Mouse (Mus musculus): ENCODE measurements around the gene Hdgfl2.

DNA sequence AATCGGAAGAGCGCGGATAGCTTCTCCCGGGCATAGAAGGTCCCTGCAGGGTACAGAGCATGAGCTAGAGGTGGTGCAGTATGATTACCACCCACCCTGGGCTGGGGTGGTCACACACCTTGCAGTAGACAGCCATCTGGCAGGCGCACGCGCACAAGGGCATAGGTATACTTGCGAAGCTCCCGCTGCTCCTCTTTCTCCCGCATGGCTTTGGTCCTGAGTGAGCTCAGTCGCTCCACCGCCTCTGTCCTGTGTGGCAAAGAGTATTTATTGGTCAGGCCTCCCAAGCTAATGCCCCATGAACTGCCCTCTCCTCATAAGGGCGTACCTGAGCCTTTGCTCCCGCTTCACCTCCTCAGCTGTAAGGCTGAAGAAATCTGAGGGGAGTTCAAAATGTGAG lies 10.4 kb upstream of the Hdgfl2 start:
- no peak for TF ChIP-seq EP300 (IDR thresholded peaks at IDR 0.05; ENCODE audit: low read depth)
- TF ChIP-seq CTCF (IDR thresholded peaks at IDR 0.05; ENCODE audit: low read depth), result no peak

Data from liver, embryonic 14.5 days (tissue).